Mouse (Mus musculus) olfactory bulb, adult 2 months (tissue): Measurements from ENCODE around the gene Frmd8. TPM values are rescaled to one million over a fixed set of nuclear protein-coding genes. Genes with fewer than 3 reads are reported as not detected.

Experiments
- H3K27ac ChIP-seq: fragments of 200-500 bp; 2 replicates; pipeline ENCODE4 v1.5.1; 2012; ENCODE audit warnings: low read depth, low read length; ENCODE audit not compliant: insufficient read depth
- H3K4me1 ChIP-seq: fragments of 200-500 bp; 2 replicates; pipeline ENCODE4 v1.6.1; 2012; ENCODE audit warnings: low read length; ENCODE audit not compliant: control insufficient read depth, insufficient read depth
- H3K4me3 ChIP-seq: fragments of 200-500 bp; 2 replicates; pipeline ENCODE4 v1.5.1; 2012; ENCODE audit warnings: mild to moderate bottlenecking, low read depth, low read length, moderate library complexity; ENCODE audit not compliant: insufficient read depth
- CTCF ChIP-seq: fragments of 200-500 bp; IDR thresholded peaks from 2 replicates; pipeline ENCODE4 v1.5.1; 2012; ENCODE audit warnings: low read depth, mild to moderate bottlenecking, low read length, moderate library complexity; ENCODE audit not compliant: insufficient read depth
- POLR2A ChIP-seq: fragments of 200-500 bp; IDR thresholded peaks from 2 replicates; pipeline ENCODE4 v1.6.1; 2012; ENCODE audit warnings: mild to moderate bottlenecking, low read depth, low read length, moderate library complexity; ENCODE audit not compliant: insufficient read depth
- WGBS: fragments of 180-500 bp; shearing (Covaris S2); methylation state at CpG from one replicate; pipeline ENCODE4 v1.1.7; 2018; 5-methylcytosine and 5-hydroxymethylcytosine counted together
- polyA plus RNA-seq: library from polyadenylated mRNA; stranded (reverse); fragments of >200 nt; gene quantifications from 2 replicates; pipeline ENCODE4 v1.2.4, GENCODE M21; 2012; ENCODE audit warnings: low replicate concordance; ENCODE audit not compliant: missing spikeins, insufficient read depth, insufficient read length

The Frmd8 gene
- polyA plus RNA-seq, 1 experiment = not detected

- H3K27ac ChIP-seq = no peak overlapping the region
- H3K4me1 ChIP-seq = 0 out of 2 replicates have a peak, but pooled peaks cover 2% of the 10 kb centered on the region
- no peak overlapping the region for H3K4me3 ChIP-seq
- 89% methylated on average over 11 of the region's 11 CpGs for WGBS
- no peak for TF ChIP-seq POLR2A
- no peak for TF ChIP-seq CTCF
Measured at GRCm38 (mm10) chr19:5831224-5831957, 43.7 kb downstream of the Frmd8 start.

- TF ChIP-seq POLR2A = no peak
Measured at GRCm38 (mm10) chr19:5830776-5831175, 44.3 kb downstream of the Frmd8 start.

DNA sequence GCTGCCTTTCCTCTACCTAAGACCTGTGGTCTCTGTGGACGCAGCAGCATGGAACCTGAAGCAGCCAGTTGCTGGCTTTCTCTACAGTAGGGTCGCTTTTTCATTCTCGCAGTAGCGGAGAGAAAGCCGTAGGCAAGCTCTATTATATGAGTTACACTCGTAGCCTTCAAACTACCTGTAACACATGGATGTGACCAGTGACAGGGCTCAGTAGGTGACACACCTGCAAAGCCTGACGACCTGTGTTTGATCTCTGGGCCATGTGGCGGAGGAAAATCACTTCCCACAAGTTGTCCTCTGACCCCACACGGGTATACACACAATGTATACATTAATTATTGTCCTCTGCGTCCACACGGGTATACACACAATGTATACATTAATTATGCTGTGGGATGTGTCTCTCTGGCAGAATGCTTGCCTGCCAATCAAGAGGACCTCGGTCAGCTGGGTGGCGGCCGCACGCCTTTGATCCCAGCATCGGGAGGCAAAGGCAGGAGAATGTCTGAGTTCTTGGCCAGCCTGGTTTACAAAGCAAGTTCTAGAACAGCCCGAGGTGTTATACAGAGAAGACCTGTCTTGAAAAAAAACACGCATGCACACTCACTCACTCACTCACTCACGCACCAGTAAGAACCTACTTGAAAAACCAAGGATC, 45.0 kb downstream of the Frmd8 start:
- TF ChIP-seq CTCF (no peak), POLR2A (no peak)
- H3K4me3 ChIP-seq = no peak overlapping the region
- no peak overlapping the region for H3K27ac ChIP-seq
- WGBS = 84% methylated on average over 19 of the region's 19 CpGs
- peaks cover 2% of the 10 kb centered on the region; the same call in 1 of the 2 replicates for H3K4me1 ChIP-seq

More at GRCm38 (mm10) chr19:5830776-5831175, 44.3 kb downstream of the Frmd8 start:
- H3K4me1 ChIP-seq = 0 out of 2 replicates have a peak, but pooled peaks cover 2% of the 10 kb centered on the region
- no peak overlapping the region for H3K4me3 ChIP-seq
- H3K27ac ChIP-seq = no peak overlapping the region
- 93% methylated on average over 7 of the region's 7 CpGs for WGBS

DNA sequence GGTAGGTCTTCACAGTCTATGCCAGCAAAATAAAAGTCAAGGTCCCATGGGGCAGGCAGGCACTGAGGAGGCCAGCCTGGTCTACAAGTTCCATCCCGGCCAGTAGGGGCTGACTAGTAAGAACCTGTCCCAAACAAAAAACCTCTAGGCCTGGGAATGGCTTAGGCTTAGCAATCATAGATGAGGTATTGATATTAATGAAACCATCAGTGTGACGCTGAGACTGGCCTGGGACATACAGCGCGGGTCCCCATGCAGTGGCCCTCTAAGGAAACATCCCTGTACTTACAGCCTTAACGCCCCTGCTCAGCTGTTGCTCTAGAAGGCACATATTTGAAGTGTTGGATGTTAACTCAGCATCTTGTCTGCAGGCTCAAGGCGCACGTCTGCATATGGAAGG, 46.2 kb downstream of the Frmd8 start:
- 94% methylated on average over 7 of the region's 7 CpGs for WGBS
- Histone ChIP-seq H3K4me3 (no peak overlapping the region), H3K4me1 (peaks cover 9% of the 10 kb centered on the region), H3K27ac (no peak overlapping the region)
- no peak for TF ChIP-seq POLR2A
- TF ChIP-seq CTCF = no peak

GRCm38 (mm10) chr19:5828155-5828554, 46.9 kb downstream of the Frmd8 start:
- TF ChIP-seq CTCF = no peak
- TF ChIP-seq POLR2A = no peak
- H3K4me3 ChIP-seq = no peak overlapping the region
- no peak overlapping the region for H3K27ac ChIP-seq
- peaks cover 15% of the 10 kb centered on the region for H3K4me1 ChIP-seq
- 87% methylated on average over 3 of the region's 3 CpGs for WGBS

DNA sequence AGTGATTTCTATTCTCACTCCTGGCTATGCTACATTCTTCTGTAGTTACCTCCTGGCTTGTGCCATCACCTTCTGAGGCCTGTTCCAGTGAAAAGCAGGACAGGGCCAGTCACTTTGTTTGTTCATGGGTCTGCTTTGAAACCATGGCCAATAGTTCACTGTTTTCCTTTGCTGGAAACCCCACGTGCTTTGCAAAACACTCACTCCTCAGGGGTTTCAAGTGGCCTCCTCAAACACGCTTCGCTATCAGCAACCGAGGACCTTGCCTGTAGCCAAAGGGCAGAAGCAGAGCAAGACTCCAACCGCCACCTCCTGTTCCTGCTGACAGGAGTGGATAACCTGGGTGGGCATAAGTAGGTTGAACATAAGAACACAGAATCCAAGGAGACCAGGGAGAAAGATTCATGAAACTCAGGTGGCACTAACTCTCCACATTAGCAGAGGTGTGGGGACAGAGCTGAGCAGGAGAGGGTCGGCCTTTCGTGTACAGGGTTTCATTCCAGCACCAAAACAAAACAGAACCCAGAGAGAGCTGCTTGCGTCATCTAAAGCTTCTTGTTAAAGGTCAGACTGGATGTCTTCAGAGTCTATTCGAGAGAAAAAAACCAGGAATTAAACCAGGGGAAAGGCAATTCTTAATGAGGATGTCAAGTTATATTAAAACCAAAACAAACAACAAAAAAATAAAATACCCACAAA, 47.5 kb downstream of the Frmd8 start:
- H3K4me1 ChIP-seq = peaks cover 18% of the 10 kb centered on the region
- 73% methylated on average over 9 of the region's 9 CpGs for WGBS
- no peak for TF ChIP-seq CTCF
- TF ChIP-seq POLR2A = no peak
- H3K4me3 ChIP-seq = no peak overlapping the region
- H3K27ac ChIP-seq = no peak overlapping the region

GRCm38 (mm10) chr19:5827044-5827443, 48.0 kb downstream of the Frmd8 start:
- TF ChIP-seq CTCF = no peak
- TF ChIP-seq POLR2A = no peak
- H3K4me1 ChIP-seq = peaks cover 23% of the 10 kb centered on the region
- H3K4me3 ChIP-seq = no peak overlapping the region
- WGBS = 87% methylated on average over 6 of the region's 6 CpGs
- no peak overlapping the region for H3K27ac ChIP-seq

- Histone ChIP-seq H3K4me1 (peaks cover 26% of the 10 kb centered on the region), H3K27ac (no peak overlapping the region), H3K4me3 (no peak overlapping the region)
- TF ChIP-seq POLR2A (no peak), CTCF (no peak)
- 80% methylated on average over 4 of the region's 4 CpGs for WGBS
Measured at GRCm38 (mm10) chr19:5826731-5827002, 48.4 kb downstream of the Frmd8 start.

DNA sequence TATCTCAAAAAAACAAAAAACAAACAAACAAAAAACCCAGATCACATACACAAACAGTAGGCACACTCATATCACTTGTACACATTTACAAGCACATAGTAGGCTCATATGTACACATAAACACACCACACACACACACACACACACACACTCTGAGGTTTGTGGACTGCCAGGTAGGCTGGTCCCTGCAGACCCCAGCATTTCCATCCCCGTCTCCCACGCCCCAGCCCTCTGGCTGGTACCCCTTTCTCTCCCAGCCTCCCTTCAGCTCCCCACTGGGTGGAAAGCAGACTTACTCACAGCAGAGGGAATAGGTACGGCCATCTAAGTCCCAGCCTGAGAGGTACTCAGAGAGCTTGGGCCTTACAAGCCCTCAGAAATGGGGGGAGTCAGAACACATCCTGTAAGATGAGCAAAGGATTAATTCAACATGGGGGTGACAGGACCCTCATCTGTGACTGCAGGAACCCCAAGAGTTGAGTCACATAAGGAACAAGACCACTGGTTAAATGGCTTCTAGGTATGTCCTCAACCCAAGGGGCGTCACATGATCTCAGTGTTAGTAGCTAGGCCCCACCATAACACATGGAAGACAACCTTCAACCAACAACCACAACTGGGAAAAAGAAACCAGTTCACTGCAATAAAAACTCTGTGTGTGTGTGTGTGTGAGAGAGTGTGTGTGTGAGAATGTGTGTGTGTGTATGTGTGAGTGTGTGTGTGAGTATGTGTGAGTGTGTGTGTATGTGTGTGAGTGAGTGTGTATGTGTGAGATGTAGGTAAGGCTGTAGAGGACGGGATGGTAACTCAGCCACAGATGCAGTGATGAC, 49.0 kb downstream of the Frmd8 start:
- TF ChIP-seq CTCF (no peak), POLR2A (no peak)
- 95% methylated on average over 5 of the region's 5 CpGs for WGBS
- Histone ChIP-seq H3K4me3 (no peak overlapping the region), H3K27ac (no peak overlapping the region), H3K4me1 (peaks cover 26% of the 10 kb centered on the region)
